Mouse (Mus musculus): ENCODE measurements around the gene Dph1.

DNA sequence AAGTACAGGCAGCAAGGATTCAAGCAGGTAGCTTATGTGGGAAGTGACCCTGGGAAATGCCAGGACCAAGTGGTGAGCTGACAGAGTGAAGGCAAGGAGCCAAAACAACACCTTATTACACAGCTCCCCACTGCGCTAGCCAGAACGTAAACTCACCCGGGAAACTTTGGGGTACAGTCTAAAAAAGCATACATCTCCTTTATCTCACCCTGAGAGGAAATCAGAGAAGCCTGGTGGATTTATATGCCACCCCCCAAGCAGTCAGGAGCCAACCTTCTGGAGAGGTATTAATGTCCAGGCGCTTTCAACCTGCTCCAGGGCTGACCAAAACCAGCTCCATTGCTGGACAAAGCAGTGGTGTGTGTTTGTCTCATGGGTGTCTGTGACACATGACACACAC lies 12.9 kb upstream of the Dph1 start:
- TF ChIP-seq CTCF (IDR thresholded peaks at IDR 0.05; ENCODE audit: borderline replicate concordance, extremely low read depth, insufficient read depth, insufficient read length) (no peak), POLR2A (IDR thresholded peaks at IDR 0.05; ENCODE audit: borderline replicate concordance, extremely low read depth, insufficient read depth, insufficient read length, poor library complexity, severe bottlenecking) (no peak)
